Mouse (Mus musculus) thymus, postnatal 25 days (tissue): Measurements from ENCODE around the gene Pigk.
"Not testable (repeated sequence)": the region's sequence is repeated elsewhere in the genome, so short reads cannot be mapped to it uniquely, and the experiment has no call there.

Source experiments
- DNase-seq: peaks from one replicate; pipeline ENCODE4 v3.0.0; 2022

The Pigk gene

DNA sequence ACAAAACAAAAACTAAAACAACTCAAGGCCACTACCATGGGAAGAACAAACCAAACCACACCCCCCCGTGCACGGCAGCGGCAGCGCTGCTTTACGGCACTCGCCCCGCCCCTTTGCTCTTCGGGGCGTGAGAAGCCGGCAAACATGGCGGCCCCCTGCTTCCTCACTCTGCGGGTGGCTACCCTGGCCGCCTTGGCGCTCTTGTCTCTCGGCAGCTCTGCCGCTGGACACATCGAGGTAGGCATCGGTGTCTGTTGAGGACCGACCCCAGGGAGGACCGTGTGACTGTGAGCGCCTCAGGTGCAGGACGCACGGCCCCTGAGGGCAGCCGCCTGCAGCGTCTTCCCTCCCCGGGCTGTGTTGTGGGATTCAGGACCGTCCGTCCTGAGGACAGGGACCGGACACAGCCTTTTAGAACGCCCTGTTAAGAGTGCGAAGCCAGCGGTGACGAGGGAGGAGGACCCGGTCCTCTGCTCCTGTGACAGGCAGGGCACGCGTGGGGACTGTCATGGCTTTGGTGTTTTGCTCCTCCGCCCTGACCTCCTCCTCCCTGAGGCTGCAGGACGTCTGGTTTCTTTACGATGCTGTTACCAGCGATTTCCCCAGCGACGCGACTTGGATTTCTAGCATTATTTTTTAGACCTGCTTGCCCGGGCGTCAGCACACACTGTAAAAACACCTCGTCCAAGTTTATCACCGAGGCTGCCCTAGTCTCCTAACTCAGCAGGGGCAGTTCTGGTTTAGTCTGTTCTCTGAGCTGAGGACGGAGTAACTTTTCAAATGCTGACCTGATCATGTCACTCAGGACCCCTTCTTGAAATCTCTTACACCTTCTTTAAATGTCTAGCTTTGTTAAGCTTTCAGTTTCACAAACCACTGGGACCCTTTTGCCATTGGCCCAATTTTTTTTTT is at the start of gene Pigk:
Gene Pigk (plus strand): TSS at position 110 of the 912 bp plus-strand sequence.
- DNase-seq = peak; percentile 94

DNA sequence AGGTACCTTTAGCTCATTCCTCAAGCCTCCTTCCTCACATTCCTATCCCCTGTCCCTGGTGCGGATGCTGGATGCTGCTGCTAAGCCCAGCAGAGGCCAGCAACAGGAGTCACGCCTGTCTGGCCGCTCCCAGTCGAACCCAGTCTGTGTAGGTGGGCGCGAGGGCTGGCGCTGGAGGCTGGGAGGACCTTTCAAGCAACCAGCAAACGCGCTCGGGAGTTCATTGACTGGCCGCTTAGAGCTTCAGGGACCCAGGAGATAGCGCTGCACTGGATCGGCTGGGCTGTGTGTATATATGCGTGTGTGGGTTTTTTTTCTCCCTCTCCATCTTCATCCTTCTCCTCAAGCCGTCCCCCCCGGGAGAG is 46.9 kb upstream of the Pigk start:
- DNase-seq = no peak

DNA sequence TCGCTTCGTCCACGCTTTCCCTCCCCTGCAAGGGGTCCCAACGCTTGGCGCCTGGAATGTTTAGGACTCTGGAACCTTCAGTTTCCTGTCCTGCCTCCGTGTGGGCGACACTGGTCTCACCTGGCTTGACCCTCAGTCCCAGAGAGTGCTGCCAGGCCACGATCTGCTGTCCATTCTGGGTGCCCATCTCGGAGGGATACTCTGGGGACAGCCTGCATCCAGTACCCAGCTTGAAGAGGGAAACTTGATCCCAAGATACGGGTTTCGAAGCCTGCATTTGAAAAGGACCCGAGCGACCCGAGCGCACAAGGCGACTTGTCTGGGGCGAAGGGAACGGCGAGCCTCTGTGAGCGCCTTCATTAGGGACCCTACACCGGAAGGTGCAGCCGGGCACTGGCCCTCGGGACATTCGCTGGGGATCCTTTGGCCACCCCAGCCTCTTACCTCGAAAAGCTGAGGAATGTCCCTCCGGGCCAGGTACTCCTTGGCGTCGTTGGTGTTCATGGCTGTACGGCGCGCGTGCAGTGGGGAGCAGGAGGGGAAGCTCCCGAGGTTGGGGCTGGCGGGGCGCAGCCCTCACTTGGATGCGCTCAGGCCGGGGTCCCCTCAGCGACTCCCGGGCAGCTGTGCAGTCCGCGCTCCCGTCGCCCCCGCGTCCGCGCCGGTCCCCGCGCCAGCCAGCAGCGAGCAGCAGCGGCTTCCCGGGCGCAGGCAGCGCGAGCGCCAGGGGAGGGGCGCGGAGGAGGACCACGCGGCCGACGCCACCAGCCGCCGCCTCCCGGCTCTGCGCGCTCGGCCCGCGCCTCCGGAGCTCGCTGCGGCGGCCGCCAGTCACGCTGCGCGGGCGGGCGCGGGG is 46.3 kb upstream of the Pigk start:
- no peak for DNase-seq

DNA sequence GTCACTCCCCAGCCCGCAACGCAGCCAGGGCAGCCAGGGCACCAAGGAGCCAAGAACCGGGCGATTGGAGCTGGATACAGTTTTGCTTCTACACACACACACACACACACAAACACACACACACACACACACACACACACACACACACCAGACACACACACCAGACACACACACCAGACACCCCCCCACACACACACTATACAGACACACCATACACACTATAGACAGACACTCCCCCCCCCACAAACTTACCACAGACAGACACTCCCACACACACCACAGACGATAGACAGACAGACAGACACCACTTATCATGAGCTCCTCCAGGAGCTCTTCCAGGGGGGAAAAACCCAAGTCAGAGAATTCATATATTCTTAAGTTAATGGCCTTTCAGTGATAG is 45.7 kb upstream of the Pigk start, which contains the start of gene Ak5:
Gene Ak5 (minus strand): TSS at position 122 of the 400 bp plus-strand sequence.
- no peak for DNase-seq

DNA sequence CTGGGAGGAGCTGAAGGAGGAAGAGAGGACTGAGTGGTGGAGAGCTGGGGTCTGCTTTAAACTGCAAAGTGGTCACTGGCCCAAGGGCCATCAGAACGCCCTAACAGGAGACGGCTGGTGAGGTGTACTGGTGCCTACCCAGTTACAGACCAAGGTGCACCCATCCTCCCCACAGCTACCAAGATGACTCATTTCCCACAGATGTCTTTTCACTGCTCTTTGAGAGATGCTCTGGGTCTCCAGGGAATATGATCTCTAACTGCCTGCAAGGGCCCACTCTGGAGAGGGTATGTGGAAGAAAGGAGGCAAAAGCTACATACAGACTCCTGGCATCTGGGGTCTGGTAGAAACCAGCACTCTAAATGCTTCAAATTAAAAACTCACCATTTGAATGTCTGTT is 45.1 kb upstream of the Pigk start:
- no peak for DNase-seq

DNA sequence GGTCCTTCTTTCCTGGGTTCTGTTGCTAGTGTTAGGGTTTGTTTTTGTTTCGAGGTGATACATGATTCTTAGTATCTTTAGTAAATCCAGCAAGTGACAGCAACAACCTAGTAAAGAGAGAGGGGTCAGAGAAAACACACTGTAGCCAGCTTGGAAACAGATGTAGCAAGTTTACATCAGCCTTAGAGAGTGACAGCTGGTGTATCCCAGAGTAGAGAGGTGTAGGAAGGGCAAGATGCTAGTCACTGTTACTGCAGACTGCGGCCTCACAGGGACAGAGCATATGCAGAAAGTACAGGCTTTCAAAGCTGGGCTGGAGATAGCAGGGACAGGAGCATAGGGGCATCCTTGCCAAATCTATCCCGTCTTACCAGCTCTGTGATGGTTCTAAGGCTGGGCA is 44.1 kb upstream of the Pigk start:
- DNase-seq = no peak

DNA sequence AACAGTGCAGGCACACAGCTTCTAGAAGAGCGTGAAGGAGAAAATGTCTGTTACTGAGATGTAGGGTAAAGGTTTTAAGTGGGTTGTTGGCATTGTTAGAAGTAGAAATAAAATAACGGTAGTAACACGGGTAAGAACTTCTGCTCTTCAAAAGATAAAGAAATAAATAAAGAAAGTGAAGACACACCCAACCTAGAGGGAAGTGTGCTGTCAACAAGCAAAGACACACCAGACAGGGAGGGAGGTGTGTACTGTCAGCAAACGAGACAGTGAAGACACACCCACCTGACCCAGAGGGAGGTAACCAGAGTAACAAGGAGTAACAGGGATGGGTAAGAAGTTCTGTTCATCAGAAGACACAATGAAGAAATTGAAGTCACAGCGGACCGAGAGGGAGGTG is 39.2 kb upstream of the Pigk start:
- DNase-seq = no peak

DNA sequence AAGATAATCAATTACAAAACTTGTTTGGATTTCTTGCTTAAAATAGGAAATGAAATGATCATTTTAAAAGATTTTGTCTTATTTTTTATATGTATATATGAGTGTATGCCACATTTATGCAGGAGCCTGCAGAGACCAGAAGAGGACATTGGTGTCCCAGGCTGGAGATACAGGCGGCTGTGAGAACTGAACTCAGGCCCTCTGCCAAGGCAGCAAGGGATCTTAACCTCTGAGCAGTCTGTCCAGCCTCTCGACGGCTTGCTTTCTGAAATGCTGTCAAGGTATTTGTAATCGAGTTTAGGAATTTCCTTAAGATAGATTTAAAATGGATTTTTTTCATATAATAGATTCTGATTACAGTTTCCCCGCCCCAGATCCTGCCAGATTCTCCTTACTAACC is 25.4 kb upstream of the Pigk start:
- no peak for DNase-seq

DNA sequence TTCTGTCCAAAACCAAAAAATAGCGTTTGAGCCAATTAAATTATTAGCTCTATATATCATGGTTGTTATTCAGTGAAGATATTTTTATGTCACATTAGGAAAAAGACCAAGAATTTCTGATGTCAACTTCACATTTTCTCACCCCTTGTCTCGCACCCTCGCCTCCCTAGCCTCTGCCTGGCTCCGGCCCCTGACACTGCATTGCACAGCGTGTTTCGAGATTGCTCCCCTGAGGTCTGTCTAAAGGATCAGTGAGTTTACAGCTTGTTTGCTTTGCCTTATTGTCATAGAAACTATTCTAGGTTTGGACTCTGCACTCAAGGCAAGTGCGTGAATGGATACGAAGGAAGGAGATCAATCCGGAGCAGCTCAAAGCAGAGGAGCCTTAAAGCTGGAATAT is 24.8 kb upstream of the Pigk start:
- no peak for DNase-seq

DNA sequence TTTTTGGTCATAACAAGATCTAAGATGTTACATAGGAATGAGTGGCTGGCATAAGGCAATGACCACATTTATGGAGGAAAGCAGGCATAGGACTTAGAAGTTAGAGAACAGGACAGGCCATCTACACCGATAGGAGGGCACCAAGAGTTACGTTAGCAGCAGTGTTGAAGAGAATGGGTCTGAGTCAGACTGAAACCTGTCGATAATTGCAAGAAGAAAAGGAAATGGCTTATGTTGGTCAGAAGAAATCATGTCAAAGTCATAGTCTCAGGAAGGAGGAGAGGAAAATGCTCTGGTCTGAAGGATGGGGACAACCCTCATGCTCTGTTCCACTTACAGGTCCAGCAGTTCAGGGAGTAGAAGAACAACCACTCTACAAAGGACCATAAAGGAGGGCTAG is 18.9 kb upstream of the Pigk start:
- DNase-seq = no peak

DNA sequence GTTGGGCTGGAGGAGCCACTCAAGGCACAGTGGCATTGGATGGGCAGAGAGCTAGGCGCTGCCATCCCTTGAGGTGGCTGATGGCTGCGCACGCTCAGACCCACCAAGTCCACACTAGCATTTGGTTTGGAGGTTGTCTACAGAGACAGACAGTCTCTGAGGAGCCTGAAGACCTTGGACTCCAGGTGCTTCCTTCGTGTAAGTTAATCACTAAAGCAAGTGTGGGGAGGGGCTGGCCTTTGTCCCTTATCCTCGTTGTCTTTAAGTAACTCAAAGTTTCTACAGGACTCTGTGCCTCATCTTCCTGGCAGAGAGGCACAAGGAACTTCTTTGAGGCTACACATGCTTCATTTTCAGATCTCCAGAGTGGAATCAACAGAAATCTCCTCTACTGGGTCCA is 15.9 kb upstream of the Pigk start:
- DNase-seq = no peak

DNA sequence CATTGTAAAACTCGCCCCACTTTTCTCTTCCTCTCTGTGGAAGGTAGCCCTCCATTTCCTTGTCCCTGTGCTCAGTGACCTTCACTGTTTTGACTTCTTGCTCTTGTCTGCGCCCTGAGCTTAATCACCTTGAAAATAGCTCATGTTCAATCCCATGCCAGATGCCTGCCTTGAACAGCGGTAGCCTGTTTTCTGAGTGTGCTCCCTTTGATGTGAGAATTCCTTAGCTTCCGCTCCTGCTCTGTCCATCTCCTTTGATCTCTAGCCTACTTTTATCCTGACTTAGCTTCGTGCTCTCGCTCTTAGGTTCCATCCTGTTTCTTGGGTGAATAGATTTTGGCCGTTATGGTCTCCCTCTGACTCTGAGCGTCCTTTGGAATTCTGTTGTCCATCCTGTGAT is 14.6 kb upstream of the Pigk start:
- no peak for DNase-seq

DNA sequence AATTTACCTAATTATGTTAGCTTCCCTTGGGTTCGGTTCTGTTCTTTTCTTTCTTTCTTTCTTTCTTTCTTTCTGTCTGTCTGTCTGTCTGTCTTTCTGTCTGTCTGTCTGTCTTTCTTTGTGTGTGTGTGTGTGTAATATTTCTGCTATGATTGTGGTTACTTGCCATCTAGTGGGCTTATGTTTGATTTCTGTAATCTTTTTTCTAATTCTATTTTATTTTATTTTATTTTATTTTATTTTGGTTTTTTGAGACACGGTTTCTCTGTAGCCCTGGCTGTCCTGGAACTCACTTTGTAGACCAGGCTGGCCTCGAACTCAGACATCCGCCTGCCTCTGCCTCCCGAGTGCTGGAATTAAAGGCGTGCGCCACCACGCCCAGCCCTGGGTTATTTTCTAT is 12.4 kb upstream of the Pigk start:
- not testable (repeated sequence) for DNase-seq

DNA sequence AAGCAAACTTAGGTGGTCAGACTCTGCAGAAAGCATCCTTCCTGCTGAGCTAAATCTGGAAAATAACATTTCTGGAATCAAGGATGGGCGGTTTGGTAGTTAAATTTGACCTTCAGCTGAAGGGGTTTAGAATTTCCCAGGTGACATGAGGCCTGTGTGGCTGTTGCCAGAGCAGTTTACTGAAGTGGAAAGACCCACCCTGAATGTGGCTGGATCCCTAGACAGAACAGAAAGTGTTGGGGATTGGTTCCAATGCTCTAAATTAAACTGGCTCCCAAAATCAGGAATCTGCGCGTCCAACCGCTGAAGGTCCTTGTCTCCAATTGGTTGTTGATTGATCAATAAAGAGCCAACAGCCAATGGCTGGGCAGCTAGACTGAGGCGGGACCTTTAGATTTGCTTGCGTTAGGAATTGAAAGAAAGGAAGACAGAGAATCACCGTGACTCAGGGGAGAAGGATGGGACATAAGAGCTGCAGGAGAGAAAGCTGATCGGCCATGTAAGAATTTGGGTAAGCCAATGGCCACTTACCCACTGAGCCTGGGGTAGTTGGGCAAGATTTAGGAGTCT is 11.5 kb upstream of the Pigk start:
- no peak for DNase-seq

DNA sequence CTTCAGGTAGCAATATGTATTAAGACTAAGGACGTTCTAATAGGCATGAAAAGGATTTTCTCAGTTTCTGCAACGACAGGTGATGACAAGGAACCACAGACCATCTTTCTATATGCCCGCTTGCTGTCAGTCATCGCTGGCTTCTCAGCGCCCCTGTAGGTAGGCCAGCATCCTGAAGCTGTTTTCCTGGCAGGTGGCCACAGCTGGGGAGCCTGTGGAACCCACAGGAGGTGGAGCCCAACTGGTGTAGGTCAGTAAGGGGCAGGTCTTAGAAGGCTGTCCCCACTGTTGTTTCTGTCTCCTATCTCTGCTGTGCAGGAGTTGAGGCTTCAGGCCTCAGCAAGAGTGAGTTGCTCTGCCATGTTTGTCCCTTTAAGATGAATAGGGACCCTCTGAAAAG is 8.1 kb upstream of the Pigk start:
- no peak for DNase-seq

DNA sequence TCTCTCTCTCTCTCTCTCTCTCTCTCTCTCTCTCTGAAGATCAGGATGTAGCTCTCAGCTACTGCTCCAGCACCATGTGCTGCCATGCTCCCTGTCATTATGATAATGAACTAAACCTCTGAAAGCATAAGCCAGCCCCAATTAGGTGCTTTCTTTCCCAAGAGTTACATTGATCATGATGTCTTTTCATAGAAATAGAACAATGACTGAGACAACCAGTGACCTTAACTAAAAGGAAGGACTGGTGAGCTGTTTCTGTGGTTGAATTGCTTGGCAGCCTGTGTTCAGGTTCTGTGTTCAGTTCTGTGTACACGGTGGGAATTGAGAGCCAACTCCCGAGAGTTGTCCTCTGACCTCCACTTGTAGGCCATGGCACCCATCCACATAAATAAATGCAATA is 7.0 kb upstream of the Pigk start:
- DNase-seq = no peak

DNA sequence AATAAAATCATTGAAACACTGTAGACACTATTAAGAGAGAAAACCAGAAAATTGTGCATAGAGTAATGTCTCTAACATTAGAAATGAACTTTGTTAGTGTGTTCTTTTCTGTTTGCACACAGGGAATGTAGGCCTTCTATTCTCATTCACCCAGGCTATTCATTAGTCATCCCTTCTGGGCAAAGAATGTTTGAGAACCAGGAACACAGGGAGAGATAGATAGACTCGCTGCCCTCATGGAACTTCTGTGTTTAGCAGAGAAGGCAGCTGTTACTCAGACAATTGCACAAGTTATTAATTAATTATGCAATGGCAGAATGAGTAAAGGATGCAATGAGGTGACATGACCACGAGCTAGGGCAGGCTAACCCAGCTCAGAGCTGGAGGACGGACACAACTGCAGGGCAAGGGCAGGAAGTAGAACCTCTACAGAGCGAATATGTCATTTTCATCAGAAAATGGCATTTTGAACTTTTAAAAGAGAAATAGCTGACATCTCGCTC is 6.5 kb upstream of the Pigk start:
- DNase-seq = no peak

DNA sequence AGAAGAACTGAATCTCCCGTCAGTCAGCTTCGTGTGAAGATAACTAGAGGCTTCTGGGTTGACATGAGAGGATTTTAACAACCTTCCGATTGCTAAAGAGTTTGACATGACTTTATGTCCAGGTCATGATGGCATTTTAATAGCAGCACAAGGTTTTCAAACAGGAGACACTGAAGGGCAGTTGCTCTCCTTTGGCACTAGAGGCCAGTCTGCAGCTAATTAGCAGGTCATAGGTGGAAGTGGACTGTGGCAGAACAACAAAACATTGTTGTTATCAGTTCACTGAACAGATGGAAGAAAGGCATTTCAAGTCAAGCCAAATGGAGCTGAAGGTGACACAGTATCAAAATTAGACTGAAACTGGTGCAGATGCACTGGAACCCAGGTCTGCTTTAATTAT is 4.0 kb upstream of the Pigk start:
- no peak for DNase-seq

DNA sequence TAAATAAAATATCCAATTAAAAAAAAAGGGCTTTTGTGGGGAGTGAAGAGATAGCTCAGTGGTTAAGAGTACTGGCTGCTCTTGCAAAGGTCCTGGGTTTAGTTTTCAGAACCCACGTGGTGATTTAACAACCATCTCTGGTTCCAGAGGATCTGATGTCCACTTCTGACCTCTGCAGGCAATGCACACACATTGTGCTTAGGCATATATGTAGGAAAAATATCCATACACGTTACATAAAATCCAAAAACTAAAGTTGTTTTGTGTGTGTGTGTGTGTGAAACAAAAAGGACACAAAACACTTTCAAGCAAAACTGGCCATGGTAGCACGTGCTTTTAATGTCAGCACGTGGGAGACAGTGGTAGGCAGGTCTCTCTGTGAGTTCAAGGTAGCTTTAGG is 943 bp upstream of the Pigk start:
- no peak for DNase-seq

DNA sequence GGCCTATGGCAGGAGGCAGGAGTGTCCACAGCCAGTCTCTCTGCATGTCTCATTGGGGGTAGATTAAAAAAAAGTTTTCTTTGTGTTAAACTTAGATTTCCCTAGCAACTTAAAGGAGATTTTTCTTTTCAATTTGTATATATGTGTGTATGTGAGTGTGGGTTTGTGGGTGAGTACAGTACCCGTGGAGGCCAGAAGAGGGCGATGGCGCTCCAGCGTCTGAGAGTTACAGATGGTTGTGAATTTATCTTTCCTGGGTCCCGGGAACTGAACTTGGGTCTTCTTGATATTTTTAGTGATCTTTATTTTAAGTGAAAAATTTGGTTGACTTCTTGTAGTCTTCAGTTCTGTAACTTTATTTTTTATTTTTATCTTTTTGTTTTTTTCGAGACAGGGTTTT is 7.4 kb downstream of the Pigk start:
- DNase-seq = no peak

DNA sequence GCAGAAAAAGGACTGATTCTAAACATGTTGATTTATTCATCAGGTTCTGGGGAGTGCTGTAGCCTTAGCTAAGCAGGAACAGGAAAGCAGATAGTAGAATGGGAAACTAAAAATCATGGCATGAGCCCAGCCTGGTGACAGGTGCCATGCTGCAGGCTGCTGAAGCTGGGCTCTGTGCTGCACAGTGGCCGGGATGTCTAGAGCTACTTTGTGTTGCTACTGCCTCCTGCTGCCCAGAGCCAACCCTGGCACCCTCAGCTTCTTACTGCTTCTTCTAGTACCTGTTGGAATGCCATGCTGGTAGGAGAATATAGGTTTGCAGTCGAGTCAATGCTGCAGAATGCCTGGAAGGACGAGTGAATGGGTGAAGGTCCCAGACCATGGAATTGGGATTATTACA is 8.9 kb downstream of the Pigk start:
- no peak for DNase-seq

DNA sequence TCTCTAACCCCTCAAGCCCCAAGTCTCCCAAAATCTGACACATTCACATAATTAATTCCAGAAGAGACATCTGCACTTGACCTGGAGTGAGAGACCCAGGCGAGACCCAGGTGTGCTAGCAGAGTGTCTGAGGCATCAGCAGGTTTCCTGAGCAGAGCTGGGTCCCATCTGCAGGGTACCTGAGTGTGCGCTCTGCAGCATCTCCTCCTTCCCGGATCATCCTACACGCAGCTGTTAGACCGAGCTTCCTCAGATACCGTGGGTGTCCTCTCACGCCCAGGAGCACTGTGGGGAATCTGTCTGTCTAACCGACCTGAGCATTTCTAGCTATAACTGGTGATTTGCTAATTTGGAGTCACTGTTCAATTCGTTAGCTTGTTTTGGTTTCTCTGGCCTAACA is 10.5 kb downstream of the Pigk start:
- no peak for DNase-seq

DNA sequence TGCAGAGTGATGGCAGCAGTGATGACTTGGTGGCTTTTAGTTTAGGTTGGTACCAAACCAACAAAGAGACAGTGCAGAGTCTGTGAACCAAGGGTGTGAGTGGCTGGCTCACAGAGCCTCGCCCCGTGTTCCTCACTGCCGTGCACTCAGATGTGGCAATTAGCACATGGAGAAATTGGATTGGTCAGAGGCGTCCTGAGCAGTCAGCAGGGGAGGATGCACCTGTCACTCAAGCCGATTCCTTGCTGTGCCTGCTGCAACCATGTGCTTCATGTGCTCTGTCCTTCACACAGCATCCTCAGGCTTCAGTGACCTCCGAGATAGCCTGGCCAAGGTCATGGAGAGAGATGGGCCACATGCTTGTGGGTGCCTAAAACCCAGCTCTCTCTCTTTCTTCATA is 14.3 kb downstream of the Pigk start:
- DNase-seq = no peak

DNA sequence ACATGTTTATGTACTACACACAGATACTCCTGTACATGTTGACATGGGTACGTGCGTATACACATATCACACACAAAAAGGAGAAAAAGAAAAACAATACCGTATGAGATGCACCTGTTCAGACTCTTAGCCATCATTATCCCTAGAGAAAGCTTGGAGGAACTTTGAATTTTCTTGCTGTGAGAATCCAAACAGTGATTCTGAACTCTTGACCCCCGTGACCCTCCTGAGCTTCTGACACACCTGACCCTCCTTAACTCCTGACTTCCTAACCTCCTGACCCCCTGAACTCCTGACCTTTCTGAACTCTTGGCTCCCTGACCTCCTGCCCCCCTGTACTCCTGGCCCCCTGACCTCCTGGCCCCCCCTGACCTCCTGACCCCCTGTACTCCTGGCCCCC is 19.1 kb downstream of the Pigk start:
- DNase-seq = no peak
